Mouse (Mus musculus): ENCODE data around the gene Klrg2. TPM values are rescaled to one million over a fixed set of nuclear protein-coding genes. Genes with fewer than 3 reads are reported as not detected.
"Not testable (repeated sequence)": the region's sequence is repeated elsewhere in the genome, so short reads cannot be mapped to it uniquely, and the experiment has no call there.

Klrg2 gene
- 5.1 and 5.5 TPM in 2 replicates for polyA plus RNA-seq (2012; rRNA removed)

DNA sequence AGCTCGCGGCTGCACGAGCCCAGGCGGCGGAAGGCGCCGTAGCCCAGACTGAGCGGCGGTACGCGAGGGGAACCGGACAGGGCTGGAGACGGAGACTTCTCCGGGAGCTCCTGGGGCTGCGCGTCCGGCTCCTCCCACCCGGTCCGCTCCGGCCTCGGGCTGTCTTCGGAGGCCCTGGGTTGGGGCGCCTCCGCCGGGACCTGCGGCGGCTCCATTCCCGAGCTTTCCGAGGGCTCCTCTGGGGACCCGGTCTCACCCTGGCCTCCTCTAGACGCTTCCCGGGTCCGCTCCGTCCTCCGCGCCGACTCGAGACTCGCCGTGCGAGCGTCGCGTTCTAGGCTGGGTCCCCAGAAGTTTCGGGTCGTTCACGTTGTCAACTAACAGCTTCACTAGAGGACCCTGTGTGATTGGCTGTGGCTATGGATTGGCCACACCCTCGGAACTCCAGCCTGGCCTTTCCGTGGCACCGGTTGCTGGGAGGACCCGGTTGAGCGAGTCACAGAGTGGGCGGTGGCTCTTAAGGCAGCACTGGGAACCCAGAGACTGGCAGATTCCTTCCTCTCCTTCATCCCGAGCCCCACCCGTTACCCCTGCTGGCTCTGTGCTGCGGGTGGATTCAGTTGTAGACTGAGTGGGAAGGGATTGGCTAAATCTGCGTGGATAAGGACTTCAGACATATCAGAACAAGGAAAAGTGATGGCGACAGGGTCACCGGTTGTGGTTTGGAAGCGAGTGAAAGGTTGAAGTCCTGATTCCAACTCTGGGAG is at the start of gene Klrg2:
TSS of gene Klrg2 (minus strand) at position 391 of the 767 bp plus-strand sequence.
- peak; percentile 48 for DNase-seq (ENCODE audit: low spot score)

DNA sequence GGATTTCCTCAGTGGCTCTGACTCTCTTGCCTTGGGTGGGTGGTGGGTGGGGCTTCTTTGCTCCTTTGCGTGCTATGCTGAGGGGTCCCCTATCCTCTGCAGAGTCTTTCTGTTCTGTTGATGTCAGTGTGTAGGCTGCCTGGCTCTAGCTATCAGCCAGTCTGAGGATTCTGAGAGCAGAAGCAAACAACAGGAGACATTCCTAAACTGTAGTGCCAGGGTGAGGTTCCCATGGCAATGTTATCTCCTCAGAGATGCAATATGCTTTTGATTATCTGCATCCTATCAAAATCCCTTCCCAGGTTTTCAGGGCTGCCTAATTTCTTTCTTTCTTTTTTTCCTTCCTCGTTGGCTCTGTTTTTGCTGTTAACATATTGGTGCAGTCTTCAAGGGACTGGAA is 45.5 kb upstream of the Klrg2 start:
- DNase-seq (ENCODE audit: low spot score): no peak

DNA sequence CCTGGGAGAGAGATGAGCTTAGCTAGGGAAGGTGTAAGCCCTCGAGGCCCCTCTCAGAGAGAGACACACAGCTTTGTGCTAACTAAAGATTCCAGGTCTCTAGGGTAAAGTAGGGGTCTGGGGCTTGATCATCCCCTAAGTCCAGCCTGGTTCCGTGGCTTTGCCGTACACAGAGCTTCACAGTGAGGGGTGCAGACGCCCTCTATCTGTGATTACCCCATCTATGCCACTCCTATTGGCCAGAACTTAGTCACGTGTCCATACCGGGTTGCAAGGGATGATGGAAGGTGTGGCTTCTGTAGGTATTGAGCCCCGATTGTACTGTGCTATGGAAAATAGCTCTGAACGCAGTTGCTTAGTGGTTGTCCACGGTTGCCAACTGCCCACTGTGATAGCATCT is 40.6 kb upstream of the Klrg2 start:
- no peak for DNase-seq (ENCODE audit: low spot score)

DNA sequence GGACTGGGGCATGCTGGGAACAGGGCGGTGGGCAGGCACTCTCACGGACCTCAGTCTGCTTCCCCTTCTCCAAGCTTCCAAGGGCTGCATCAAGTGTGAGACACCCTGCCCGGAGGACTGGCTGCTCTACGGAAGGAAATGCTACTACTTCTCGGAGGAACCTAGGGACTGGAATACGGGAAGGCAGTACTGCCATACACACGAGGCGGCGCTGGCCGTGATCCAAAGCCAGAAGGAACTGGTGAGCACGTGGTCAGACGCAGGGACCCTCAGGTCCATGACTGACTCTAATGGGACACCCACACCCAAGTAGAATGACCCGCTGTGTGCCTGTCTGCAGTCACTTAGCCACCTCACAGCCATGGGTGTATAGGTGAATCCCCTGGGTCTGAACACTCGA is 39.7 kb upstream of the Klrg2 start:
- no peak for DNase-seq (ENCODE audit: low spot score)

DNA sequence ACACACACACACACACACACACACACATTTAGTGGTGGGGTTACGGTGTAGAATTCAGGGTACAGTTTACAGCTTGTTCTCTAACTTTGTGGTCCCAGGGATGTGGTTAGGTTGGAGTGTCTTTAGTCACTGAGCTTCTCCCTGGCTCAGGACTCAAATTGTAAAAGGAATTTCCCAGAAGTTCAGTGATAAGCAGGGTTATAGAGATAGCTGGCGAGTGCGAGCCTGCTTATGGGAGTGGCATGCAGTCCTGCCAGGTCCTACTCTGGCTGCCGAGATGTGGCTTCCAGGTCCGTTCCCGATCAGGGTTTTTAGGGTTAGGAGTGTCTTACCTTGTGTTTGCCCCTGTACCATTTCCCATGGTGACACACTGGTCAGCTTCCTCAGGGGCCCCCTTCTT is 39.2 kb upstream of the Klrg2 start:
- no peak for DNase-seq (ENCODE audit: low spot score)

DNA sequence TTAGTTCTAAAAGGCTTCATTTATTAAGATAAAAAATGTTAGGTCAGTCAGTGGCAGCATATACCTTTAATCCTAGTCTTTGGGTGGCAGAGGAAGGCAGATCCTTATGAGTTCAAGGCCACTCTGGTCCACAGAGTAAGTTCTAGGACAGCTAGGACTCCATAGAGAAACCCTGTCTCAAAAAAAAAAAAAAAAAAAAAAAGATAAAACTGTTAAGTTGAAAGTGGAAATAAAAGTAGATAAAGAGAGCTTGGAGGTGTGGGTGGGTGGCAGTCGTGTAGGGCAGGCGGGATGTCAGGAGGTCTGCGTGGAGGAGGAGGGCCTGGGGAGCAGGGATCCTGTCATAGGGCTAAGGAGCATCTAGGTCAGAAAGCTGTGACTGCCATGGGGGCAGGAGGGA is 35.0 kb upstream of the Klrg2 start:
- no peak for DNase-seq (ENCODE audit: low spot score)

DNA sequence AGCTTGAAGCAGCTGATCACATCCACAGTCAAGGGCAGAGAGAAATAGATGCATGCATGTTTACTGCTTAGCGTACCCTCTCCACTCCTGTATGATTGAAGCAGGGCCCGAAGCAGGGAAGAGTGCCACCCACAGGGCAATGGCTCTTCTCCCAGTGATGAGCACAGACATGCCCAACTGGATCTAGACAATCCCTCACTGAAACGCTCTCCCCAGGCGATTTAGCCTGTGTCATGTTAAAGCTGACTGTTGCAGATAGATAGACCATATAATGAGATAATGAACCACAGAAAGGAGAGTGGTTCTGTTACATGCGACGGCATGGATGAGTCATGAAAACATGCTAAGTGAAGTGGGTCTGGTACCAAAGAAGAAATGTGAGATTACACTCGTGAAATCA is 34.2 kb upstream of the Klrg2 start:
- DNase-seq (ENCODE audit: low spot score): no peak

DNA sequence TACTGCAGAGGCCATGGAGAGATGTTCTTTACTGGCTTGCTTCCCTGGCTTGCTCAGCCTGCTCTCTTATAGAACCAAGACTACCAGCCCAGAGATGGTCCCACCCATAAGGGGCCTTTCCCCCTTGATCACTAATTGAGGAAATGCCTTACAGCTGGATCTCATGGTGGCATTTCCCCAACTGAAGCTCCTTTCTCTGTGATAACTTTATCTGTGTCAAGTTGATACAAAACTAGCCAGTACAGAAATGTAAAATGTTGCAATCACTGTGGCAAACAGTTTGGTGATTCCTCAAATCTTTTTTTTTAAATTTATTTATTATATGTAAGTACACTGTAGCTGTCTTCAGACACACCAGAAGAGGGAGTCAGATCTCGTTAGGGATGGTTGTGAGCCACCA is 33.4 kb upstream of the Klrg2 start:
- not testable (repeated sequence) for DNase-seq (ENCODE audit: low spot score)

DNA sequence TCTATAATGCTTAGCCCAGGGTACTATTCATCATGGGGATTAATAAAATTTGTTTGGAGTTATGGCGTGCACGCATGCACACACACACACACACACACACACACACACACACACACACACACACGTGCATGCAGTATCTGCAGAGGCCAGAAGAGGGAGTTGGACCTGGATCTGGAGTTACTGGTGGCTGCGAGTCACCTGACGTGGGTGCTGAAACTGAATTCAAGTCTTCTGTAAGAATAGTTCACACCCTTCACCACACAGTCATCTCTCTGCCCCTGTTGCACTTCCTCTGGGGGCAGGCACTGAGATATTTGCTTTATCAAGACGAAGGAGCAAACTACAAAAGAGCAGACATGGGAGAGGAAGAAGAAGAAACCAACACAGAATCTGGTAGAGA is 32.5 kb upstream of the Klrg2 start:
- no peak for DNase-seq (ENCODE audit: low spot score)

DNA sequence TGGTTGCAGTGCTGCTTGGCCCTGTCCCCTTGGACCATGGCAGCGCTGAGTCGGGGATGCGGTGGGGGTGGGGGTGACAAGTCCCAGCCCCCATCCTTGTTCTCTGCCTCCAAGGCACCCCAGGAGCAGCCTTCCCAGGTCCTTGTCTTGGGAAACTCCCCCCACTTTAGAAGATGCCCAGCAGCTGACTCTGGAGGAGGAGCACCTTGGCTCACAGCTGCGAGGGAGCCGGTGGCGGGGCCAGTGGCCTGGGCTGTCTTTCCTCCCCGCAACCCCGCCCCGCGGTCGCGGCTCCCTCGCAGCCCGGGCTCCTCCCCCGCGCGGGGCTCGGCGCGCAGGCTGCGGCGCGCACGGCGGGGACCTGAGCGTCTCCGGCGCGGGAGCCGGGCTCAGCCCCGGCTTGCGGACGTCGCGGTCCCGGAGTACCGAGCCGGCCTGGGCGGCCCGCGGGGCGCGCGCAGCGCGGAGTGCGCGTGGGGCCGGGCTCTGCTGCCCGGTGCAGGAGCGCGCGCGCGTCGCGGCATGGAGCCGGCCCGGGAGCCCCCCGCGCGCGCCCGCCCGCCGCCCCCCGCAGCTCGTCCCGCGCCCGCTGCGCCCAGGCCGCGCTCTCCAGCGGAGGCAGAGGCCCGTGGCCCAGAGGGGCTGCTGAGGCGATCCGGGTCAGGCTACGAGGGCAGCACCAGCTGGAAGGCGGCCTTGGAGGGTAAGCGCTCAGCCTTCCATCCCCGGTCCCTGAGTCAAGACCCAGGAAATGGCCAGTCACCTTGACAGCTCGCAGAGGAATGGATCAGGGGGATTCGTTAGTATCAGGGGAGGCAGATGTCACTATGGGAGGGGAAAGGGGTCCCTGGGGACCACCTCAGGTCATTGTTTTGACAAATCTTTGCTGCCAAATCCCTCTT is 25.9 kb upstream of the Klrg2 start, which contains the start of gene Clec2l:
TSS of gene Clec2l (plus strand) at position 356 of the 902 bp plus-strand sequence.
- DNase-seq (ENCODE audit: low spot score): no peak

DNA sequence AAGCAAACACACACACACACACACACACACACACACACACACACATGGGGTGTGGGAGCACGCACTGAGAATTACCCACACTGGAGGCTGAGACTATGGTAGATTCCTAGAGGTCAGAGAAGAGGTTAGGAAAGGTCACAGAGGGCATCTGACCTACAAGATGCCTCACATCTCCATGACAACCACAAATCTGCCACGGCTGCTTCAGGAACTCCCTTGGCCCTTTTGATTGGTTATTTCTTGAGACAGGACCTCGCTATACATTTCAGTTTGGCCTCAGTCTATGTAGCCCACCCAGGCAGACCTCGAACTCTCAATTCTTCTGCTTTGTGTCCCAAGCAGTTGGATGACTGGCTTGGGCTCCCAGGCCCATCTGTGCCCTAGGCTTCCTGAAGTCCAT is 24.6 kb upstream of the Klrg2 start:
- DNase-seq (ENCODE audit: low spot score): no peak

DNA sequence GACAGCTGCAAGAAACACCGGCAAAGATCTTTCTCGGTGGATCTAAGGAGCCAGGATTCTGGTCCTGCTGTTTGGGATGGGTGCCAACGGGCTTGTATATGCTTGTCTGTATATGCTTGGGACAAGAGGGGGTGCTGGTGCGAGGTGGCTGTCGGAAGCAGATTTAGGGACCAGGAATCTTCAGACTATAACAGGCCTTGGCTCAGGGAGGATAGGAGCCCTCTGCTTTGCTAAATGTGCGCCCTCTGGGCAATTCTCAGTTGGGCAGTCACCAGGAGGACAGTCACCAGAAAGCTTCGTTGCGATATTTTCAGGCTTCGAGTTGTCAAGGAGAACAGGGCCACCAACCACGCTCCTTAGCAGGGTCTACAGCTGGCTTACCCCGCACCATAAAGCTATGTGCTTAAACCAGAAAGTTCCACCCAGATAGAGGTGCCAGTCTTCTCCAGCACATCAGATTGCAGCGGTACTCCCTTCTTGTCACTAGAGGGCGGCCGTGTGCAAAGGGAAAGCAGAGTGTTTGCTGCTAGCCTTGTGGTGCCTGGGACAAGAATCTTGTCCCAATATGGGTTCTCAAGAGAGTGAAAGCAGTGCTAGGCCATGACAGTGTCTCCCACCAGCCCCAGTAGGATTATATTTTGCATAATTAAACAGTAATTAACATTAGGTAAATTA is 13.4 kb upstream of the Klrg2 start:
- no peak for DNase-seq (ENCODE audit: low spot score)

DNA sequence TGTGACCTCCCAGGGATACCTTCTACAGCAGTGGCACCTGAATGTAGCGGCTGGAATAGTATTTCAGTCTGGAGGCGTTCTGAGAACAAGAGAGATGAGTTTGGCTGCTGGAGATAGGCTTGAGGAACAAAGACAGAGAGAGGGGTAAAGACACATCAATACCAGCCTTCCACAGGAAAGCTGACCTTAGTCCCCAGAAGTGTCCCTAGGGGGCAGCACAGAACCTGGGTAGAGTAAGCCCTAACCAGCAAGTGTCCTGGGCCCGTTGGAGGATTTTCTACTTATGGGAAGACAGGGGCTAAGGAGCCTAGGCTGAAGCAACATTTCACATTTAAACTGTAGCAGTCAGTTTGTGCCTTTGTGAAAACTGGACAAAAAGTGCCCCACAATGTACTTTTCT is 12.5 kb upstream of the Klrg2 start:
- no peak for DNase-seq (ENCODE audit: low spot score)

DNA sequence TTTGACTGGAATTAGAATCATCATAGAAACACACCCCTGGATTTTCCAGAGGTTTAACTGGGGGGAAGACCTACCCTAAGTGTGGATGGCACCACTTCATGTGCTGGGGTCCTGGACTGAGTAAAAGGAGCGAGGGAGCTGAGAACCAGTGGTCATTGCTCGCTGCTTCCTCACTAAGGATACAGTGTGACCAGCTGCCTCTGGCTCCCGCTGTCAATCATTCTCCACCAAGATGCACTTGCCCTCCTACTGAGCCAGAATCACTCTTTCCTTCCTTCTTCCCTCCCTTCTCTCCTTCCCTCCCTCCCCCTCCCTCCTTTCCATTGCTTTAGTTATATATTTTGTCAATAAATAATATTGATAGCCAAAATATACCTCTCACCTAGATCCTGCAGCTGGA is 6.0 kb upstream of the Klrg2 start:
- DNase-seq (ENCODE audit: low spot score): no peak

DNA sequence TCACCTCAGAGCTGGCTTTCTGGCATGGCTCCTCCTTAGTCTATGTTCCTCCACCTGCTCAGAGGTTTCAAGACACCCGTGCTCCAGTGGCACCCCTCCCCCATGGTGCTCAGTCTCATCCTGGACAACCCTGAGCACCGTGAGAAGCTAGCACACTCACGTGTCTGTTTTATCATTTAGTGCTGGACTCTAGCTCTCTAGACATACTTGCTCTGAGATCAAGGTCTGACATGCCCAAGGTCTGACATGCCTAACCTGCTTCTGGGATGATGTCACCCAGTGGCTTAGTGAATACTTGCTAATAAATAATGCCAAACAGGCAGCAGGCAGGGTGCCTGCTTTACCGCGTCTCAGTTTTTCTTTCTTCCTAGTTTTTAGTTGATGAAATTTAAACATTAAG is 5.6 kb upstream of the Klrg2 start:
- no peak for DNase-seq (ENCODE audit: low spot score)

DNA sequence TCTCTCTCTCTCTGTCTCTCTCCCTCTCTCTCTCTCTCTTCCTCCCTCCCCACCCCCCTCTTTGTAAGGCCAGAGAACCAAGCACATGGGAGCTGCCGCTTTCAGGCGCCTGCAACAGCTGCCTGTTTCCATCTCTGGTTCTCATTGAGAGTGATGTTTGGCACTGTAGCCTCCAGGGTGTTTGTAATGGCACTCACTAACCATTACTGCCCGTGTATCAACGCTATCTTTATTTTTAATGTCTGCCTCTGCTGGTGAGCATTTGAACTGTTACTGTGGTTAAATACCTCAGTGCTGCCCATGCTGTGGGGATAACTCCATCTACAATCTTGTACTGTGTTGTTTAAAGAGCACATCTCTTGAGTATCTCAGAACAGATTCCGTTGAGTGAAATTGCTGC is 4.6 kb upstream of the Klrg2 start:
- DNase-seq (ENCODE audit: low spot score): no peak

DNA sequence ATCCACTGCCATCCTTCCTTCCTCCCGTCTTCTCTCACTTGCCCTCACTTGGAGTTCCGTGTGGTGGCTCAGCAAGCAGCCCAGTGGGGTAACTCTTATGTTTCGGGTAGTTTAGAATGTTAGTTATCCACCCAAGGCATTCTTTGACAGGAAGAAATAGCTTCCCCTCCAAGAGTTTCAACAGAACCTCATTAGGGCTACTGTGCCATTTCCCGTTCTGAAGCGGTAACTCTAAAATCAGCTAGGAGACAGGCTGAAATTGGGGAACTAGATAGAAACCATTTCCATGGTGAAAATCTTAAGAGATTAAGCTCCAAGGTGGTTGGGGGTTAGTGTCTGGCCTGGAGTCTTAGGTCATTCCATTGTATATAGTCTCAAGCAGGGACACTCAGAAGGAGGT is 4.2 kb upstream of the Klrg2 start:
- no peak for DNase-seq (ENCODE audit: low spot score)

DNA sequence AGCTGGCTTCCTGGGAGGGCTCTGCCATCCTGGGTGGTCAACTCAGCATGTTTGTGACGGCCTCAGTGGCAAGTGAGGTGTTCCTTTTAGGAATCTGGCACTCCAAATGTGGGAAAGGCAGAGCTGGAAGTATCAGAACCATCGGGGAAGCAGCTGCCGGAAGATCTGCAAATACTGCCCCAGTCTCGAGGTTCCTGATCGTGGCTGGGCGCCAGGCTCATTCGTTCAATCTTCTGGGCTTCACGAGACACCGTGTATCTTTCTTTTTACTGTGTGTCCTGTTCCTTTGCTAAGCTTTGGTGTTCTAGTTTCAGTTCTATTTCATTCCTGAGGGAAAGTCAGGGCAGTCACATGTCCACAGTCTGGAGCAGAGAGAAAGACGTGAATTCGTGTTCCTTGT is 3.4 kb upstream of the Klrg2 start:
- no peak for DNase-seq (ENCODE audit: low spot score)

DNA sequence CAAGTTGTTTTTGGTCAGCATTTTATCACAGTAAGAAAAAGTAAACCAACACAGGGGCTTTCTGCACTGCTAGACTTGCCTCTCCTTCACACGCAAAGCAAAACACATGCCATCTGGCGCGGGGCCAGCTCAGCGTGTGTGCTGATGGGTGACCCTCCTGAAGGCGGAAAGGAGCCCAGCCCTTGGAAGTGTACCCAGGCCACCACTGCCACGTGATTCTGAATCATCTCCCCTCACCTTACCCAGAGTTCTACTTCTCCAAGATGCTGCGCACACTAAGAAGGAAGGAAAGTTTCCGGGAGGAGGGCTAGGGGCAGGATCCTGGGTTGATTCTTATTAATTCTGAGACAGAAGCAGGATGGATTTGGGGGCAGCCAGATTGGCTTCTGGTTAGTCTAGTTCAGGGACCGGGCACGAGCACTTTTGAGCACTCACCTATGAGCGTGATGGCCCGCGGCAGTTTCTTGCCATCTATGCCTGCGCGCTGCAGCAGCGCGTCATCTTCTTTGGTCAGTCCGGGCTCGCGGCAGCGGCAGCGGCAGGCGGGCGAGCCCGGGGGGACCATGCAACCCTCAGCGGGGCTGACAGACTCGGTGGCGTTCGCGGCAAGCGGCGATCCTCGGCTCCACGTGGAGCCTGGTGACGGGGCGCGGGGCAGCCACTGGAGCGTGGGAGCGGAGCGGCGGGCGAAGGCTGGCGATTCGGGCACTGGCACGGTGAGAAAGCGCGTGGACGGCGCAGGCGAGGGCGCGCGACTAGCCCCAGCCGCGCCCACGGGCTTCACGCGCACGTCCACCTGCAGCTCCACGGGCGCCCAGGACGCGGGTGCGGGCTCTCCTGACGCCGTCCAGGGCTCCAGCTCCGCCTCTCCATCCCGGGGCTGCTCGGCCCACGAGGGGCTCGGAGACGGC is 846 bp downstream of the Klrg2 start:
- peak; percentile 40 for DNase-seq (ENCODE audit: low spot score)

DNA sequence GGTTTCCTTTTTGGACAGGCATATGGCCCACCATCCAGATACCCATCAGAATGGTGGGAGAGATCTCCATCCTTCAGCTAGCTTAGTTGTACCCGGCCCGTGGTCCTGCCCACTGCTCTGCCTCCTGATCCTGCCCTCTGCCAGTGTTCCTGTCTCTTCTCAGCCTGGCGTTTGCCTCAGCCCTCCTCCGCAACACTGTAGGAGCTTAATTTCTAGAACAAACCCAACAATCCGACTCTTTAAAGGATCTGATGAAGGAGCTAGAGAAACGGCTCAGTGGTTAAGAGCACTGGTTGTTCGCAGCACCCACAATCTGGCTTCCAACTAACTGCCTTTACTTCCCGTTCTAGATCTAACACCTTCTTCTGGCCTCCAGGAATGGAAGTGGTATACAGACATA is 2.6 kb downstream of the Klrg2 start:
- DNase-seq (ENCODE audit: low spot score): no peak

DNA sequence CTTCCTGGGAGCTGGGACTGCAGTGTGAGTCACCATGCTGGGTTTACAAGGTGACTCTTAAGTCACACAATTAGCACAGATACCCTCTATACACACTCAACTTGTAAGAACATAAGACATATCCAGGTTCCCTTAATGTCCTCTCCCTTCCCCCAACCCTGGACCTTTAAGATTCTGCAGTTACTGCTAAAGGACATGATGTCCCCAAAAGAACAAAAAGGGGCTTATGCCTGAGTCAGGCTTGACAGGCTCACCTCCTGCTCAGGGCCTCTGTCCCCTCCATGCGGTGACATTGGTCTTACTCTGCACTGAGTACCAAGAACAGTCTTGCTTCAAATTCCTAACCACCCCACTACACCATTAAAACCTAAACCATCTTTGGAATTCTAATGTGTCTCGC is 4.2 kb downstream of the Klrg2 start:
- no peak for DNase-seq (ENCODE audit: low spot score)
